Mouse (Mus musculus) adrenal gland, adult 2 months (tissue): ENCODE data around the gene Atg9a. TPM values are rescaled to one million over a fixed set of nuclear protein-coding genes. Genes with fewer than 3 reads are reported as not detected.

Source experiments
- DNase-seq: peaks from one replicate; pipeline ENCODE4 v3.0.0; 2021
- polyA plus RNA-seq: library from polyadenylated mRNA; depleted of rRNA; stranded (reverse); fragments of >200 nt; gene quantifications from 2 replicates; pipeline ENCODE4 v1.2.3, GENCODE M21; 2012
- total RNA-seq, 2 experiments: library from RNA; stranded (reverse); gene quantifications; 2 replicates each; pipeline ENCODE4 v1.2.3; 2021

Atg9a gene
- total and polyA plus RNA-seq, 3 experiments = 41.7 to 89.9 (median 44.5) TPM

GRCm38 (mm10) chr1:75168472-75169464, 23.2 kb downstream of the Atg9a start, which contains the start of gene Zfand2b:
Gene Zfand2b, plus strand, starts transcription at chr1:75168646.
- DNase-seq = peak; percentile 98

GRCm38 (mm10) chr1:75168093-75168471, 23.9 kb downstream of the Atg9a start:
- no peak for DNase-seq

GRCm38 (mm10) chr1:75160256-75160617, 31.8 kb downstream of the Atg9a start:
- no peak for DNase-seq

GRCm38 (mm10) chr1:75159540-75160255, 32.3 kb downstream of the Atg9a start:
- DNase-seq = no peak

- no peak for DNase-seq
Observed at GRCm38 (mm10) chr1:75158990-75159389, 33.0 kb downstream of the Atg9a start.

- no peak for DNase-seq
Observed at GRCm38 (mm10) chr1:75155837-75156236, 36.2 kb downstream of the Atg9a start.

GRCm38 (mm10) chr1:75148727-75149126, 43.3 kb downstream of the Atg9a start:
- no peak for DNase-seq

- no peak for DNase-seq
Observed at GRCm38 (mm10) chr1:75147411-75148135, 44.4 kb downstream of the Atg9a start.

- no peak for DNase-seq
Observed at GRCm38 (mm10) chr1:75145589-75145988, 46.4 kb downstream of the Atg9a start.

- DNase-seq = peak; percentile 98
Observed at GRCm38 (mm10) chr1:75142301-75143261, 49.4 kb downstream of the Atg9a start, which contains the start of the genes Cnppd1 and Retreg2. Gene Cnppd1, minus strand, starts transcription at chr1:75142711. Gene Retreg2, plus strand, starts transcription at chr1:75142778.

- peak; percentile 86 for DNase-seq
Observed at GRCm38 (mm10) chr1:75141486-75142190, 50.4 kb downstream of the Atg9a start.

GRCm38 (mm10) chr1:75140601-75141190, 51.3 kb downstream of the Atg9a start:
- DNase-seq = peak; percentile 19

- DNase-seq = no peak
Observed at GRCm38 (mm10) chr1:75138448-75138847, 53.5 kb downstream of the Atg9a start.

- no peak for DNase-seq
Observed at GRCm38 (mm10) chr1:75136730-75137129, 55.3 kb downstream of the Atg9a start.

- DNase-seq = no peak
Observed at GRCm38 (mm10) chr1:75136293-75136692, 55.7 kb downstream of the Atg9a start.

- DNase-seq = no peak
Observed at GRCm38 (mm10) chr1:75133421-75134207, 58.4 kb downstream of the Atg9a start, which contains the start of gene Slc23a3. Gene Slc23a3, minus strand, starts transcription at chr1:75133890.
